Mouse (Mus musculus) limb, embryonic 14.5 days (tissue): ENCODE measurements around the gene Wasf2. TPM values are rescaled to one million over a fixed set of nuclear protein-coding genes. Genes with fewer than 3 reads are reported as not detected.

ENCODE experiments used
- ATAC-seq: fragments of 200-750 bp; cut with Nextera tagmentation; 2 replicates; pipeline ENCODE4 v1.8.0; 2017; ENCODE audit warnings: low read depth, moderate number of reproducible peaks, moderate TSS enrichment; ENCODE audit not compliant: low FRiP score
- DNase-seq: peaks from one replicate; pipeline ENCODE4 v3.0.0-alpha.2; 2015; ENCODE audit warnings: low spot score
- H3K27ac ChIP-seq: fragments of 300-500 bp; sonication (generic); replicated peaks from 2 replicates; pipeline ENCODE4 v1.5.1; 2014; ENCODE audit warnings: low read depth, mild to moderate bottlenecking, low read length, moderate library complexity, mixed read lengths
- H3K27me3 ChIP-seq: fragments of 300-500 bp; sonication (generic); 2 replicates; pipeline ENCODE4 v1.6.1; 2014; ENCODE audit warnings: low read length, mixed read lengths; ENCODE audit not compliant: control insufficient read depth, insufficient read depth
- H3K36me3 ChIP-seq: fragments of 300-500 bp; sonication (generic); 2 replicates; pipeline ENCODE4 v1.6.1; 2014; ENCODE audit warnings: mild to moderate bottlenecking, low read length, moderate library complexity, mixed read lengths; ENCODE audit not compliant: control insufficient read depth, insufficient read depth
- H3K4me1 ChIP-seq: fragments of 300-500 bp; sonication (generic); 2 replicates; pipeline ENCODE4 v1.6.1; 2014; ENCODE audit warnings: antibody characterized with exemption, low read length, mixed read lengths; ENCODE audit not compliant: control insufficient read depth, insufficient read depth
- H3K4me2 ChIP-seq: fragments of 300-500 bp; sonication (generic); replicated peaks from 2 replicates; pipeline ENCODE4 v1.6.1; 2014; ENCODE audit warnings: low read depth, mild to moderate bottlenecking, low read length, moderate library complexity; ENCODE audit not compliant: severe bottlenecking
- H3K4me3 ChIP-seq: fragments of 300-500 bp; sonication (generic); replicated peaks from 2 replicates; pipeline ENCODE4 v1.5.1; 2014; ENCODE audit warnings: low read length
- H3K9ac ChIP-seq: fragments of 300-500 bp; sonication (generic); 2 replicates; pipeline ENCODE4 v1.6.1; 2014; ENCODE audit warnings: mild to moderate bottlenecking, low read depth, low read length, moderate library complexity; ENCODE audit not compliant: severe bottlenecking
- H3K9me3 ChIP-seq: fragments of 300-500 bp; sonication (generic); 2 replicates; pipeline ENCODE4 v1.6.1; 2016; ENCODE audit warnings: low read length; ENCODE audit not compliant: control insufficient read depth
- POLR2A ChIP-seq: fragments of 200-500 bp; IDR thresholded peaks from 2 replicates; pipeline ENCODE4 v1.8.0; 2012; ENCODE audit warnings: inconsistent platforms, mild to moderate bottlenecking, moderate library complexity, borderline replicate concordance; ENCODE audit not compliant: insufficient read depth, insufficient read length; ENCODE audit errors: extremely low read depth
- WGBS: fragments of 180-500 bp; shearing (Covaris S2); extraction: QIAGEN DNeasy Blood & Tissue Kit; methylation state at CpG from one replicate; pipeline ENCODE4 v1.1.7; 2014; 5-methylcytosine and 5-hydroxymethylcytosine counted together
- polyA plus RNA-seq, 2 experiments: library from polyadenylated mRNA; depleted of rRNA in 1 of 2; stranded (reverse) in 1 of 2; unstranded in 1 of 2; fragments of >200 nt; fragmentation: Nextera tagmentation in 1 of 2; extraction: Ambion mirVana in 1 of 2; gene quantifications; 2 replicates each; pipeline versions ENCODE4 v1.2.1 to v1.2.3; 2012 to 2014

Gene Wasf2
- polyA plus RNA-seq, 2 experiments = 62.0 to 92.2 TPM

DNA sequence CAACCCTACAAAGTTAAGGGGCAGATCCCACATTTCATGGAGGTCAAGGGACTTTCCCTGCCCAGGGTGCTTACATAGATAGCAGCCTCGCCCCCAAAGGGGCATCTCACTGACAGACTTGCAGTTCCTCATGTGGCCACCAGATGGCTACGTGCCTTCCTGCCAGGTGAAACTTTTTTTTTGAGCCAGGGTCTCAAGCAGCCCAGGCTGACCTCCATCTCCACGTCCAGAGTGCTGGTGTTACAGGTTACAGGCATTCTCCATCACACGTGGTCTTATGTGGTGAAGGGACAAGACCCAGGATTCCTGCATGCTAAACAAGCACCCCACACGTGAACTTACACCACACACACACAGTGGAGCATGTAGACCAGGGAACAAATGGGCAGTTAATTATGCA is 87.3 kb downstream of the Wasf2 start:
- H3K4me2 ChIP-seq = no peak overlapping the region
- no peak overlapping the region for H3K9ac ChIP-seq
- no peak for ATAC-seq
- no peaks in the 10 kb centered on the region for H3K36me3 ChIP-seq
- WGBS = 1% methylated on average over 5 of the region's 5 CpGs
- H3K27ac ChIP-seq = no peak overlapping the region
- peaks cover 16% of the 10 kb centered on the region for H3K27me3 ChIP-seq
- peak; percentile 61 for DNase-seq
- peaks cover 20% of the 10 kb centered on the region for H3K4me1 ChIP-seq
- no peak overlapping the region for H3K4me3 ChIP-seq
- no peaks in the 10 kb centered on the region for H3K9me3 ChIP-seq
- TF ChIP-seq POLR2A = no peak

DNA sequence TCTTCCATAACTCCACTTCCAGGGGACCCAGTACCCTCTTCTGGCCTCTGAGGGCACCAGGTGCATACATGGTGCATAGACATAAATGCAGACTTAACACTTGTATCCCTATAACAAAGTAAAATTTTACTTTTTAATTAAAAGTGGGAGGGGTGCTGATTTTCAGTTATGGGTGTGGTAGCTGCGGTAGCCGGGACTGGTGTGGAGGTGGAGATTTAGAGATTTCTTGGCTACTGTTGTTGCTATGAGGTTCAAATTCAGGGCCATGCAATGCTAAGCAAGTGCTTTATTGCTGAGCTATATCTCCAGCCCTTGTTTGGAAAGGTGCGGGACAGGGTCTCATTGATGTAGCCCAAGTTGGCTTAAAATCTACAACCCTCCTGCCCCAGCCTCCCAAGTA is 88.4 kb downstream of the Wasf2 start:
- H3K4me1 ChIP-seq = peaks cover 9% of the 10 kb centered on the region; the same call in 1 of the 2 replicates
- H3K4me2 ChIP-seq = no peak overlapping the region
- TF ChIP-seq POLR2A = no peak
- H3K9me3 ChIP-seq = no peaks in the 10 kb centered on the region
- no peaks in the 10 kb centered on the region for H3K36me3 ChIP-seq
- ATAC-seq = no peak
- 87% methylated on average over 3 of the region's 3 CpGs for WGBS
- no peak overlapping the region for H3K9ac ChIP-seq
- H3K27ac ChIP-seq = no peak overlapping the region
- no peak for DNase-seq
- H3K27me3 ChIP-seq = 0 out of 2 replicates have a peak, but pooled peaks cover 5% of the 10 kb centered on the region
- no peak overlapping the region for H3K4me3 ChIP-seq

GRCm38 (mm10) chr4:133220656-133221055 is 90.4 kb downstream of the Wasf2 start:
- DNase-seq (no peak), ATAC-seq (no peak)
- no peak overlapping the region for H3K27ac ChIP-seq
- H3K9ac ChIP-seq = peak overlapping the region; percentile 55
- no peaks in the 10 kb centered on the region for H3K9me3 ChIP-seq
- WGBS = 4% methylated on average over 25 of the region's 25 CpGs
- peak overlapping the region; percentile 34 for H3K4me3 ChIP-seq
- TF ChIP-seq POLR2A = no peak
- no peaks in the 10 kb centered on the region for H3K27me3 ChIP-seq
- H3K4me2 ChIP-seq = peak overlapping the region; percentile 71
- no peaks in the 10 kb centered on the region for H3K36me3 ChIP-seq
- peaks cover 9% of the 10 kb centered on the region; the same call in 1 of the 2 replicates for H3K4me1 ChIP-seq

DNA sequence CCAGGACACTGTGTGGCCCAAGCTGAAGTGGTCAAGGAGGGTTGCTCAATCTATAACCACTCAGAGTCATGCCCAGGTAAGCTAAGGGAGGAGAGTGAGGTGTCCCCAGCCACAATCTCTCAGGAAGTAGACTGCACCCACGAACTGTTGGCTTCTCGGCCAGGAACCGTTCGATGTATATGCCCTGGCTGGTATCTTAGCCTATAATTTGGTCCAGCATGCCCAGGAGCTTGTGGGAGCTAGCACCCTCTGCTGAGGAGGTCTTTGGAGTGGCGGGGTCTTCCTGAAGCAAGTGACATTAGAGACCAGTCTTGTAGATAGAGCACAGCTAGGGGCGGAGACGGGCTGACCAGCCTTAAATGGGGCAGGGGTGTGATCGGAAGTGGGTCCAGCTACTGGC is 91.4 kb downstream of the Wasf2 start:
- Histone ChIP-seq H3K36me3 (no peaks in the 10 kb centered on the region), H3K27ac (no peak overlapping the region), H3K4me1 (peaks cover 9% of the 10 kb centered on the region; the same call in 1 of the 2 replicates), H3K9ac (no peak overlapping the region), H3K27me3 (no peaks in the 10 kb centered on the region), H3K4me2 (no peak overlapping the region), H3K9me3 (no peaks in the 10 kb centered on the region), H3K4me3 (no peak overlapping the region)
- 86% methylated on average over 8 of the region's 8 CpGs for WGBS
- no peak for DNase-seq
- ATAC-seq = no peak
- TF ChIP-seq POLR2A = no peak

DNA sequence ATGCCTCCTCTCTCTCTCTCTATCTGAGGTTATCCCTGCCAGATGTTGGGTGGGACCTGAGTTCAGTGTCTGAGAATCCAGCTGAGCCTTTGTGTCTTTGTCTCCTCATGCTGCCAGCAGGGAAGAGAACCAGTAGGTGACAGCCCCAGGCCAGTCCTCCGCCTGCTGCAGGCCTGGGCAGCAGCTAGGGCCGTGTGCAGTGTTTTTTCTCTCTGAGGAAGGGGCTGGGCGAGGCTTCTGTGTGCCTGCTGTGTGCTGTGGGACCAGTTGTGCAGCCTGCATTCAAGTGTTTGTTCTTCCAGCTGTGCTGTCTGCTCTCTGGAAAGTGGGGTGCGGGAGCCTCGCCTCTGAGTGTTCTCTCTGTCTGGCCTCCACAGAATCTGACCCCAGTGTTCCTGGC is 93.6 kb downstream of the Wasf2 start:
- 40% methylated on average over 5 of the region's 5 CpGs for WGBS

GRCm38 (mm10) chr4:133226073-133226472 is 95.8 kb downstream of the Wasf2 start:
- Histone ChIP-seq H3K27me3 (no peaks in the 10 kb centered on the region), H3K9ac (no peak overlapping the region), H3K36me3 (no peaks in the 10 kb centered on the region), H3K4me1 (0 out of 2 replicates have a peak, but pooled peaks cover 2% of the 10 kb centered on the region), H3K4me2 (no peak overlapping the region), H3K27ac (no peak overlapping the region), H3K9me3 (no peaks in the 10 kb centered on the region), H3K4me3 (no peak overlapping the region)
- ATAC-seq (no peak), DNase-seq (no peak)
- TF ChIP-seq POLR2A = no peak
- WGBS = 63% methylated on average over 9 of the region's 10 CpGs

More for the DNA sequence above, 93.6 kb downstream of the Wasf2 start:
- no peaks in the 10 kb centered on the region for H3K36me3 ChIP-seq
- H3K9ac ChIP-seq = no peak overlapping the region
- DNase-seq (no peak), ATAC-seq (no peak)
- no peak overlapping the region for H3K4me3 ChIP-seq
- TF ChIP-seq POLR2A = no peak
- no peak overlapping the region for H3K4me2 ChIP-seq
- no peaks in the 10 kb centered on the region for H3K27me3 ChIP-seq
- no peak overlapping the region for H3K27ac ChIP-seq
- H3K4me1 ChIP-seq = peaks cover 9% of the 10 kb centered on the region; the same call in 1 of the 2 replicates
- no peaks in the 10 kb centered on the region for H3K9me3 ChIP-seq
